Mouse (Mus musculus) frontal cortex, adult 2 months (tissue): Measurements from ENCODE around the gene Sync. TPM values are rescaled to one million over a fixed set of nuclear protein-coding genes. Genes with fewer than 3 reads are reported as not detected.

Experiments
- DNase-seq, 2 experiments: peaks; one replicate each; pipeline ENCODE4 v3.0.0; 2022; ENCODE audit warnings: low spot score in 1 of 2; ENCODE audit errors: extremely low spot score in 1 of 2
- polyA plus RNA-seq: library from polyadenylated mRNA; depleted of rRNA; stranded (reverse); fragments of >200 nt; gene quantifications from 2 replicates; pipeline ENCODE4 v1.2.3, GENCODE M21; 2012

The Sync gene
- polyA plus RNA-seq, 1 experiment, result 1.3 TPM

DNA sequence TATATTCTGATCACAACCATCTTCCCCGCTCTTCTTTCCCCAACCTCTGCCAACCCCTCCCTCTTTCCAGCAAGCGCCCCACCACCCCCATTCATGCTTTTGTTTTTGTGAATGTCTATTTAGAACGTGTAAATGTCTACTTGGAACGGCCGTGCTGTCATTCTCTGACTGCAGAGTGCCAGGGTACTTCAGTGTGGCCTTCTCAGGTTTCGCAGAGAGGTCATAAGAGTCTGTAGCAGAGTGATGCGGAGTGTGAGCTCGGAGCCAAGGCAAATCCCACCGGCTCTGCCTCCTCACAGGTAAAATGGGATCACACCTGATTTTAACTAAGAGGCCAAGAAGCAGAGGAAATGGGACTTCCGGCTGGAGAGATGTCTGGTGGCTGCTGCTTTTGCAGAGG, 11.7 kb downstream of the Sync start:
- DNase-seq, result no peak

DNA sequence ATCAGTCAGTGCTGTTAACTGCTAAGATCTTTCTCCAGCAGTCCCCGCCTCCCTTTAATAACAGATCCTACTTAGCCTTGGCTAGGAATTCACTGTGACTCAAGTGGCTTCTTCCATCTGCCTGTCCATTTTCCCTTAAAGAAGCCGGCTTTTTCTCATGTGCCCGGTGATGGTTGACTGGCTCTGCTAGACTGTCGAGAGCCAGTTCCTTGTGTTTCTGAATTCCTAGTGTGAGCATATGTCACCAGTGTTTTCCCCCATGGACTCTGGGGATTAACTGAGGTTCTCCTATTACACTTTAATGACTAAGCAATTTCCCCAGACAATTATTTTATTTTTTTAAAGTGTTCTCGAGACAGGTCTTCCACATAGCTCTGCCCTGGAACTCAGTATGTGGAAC, 16.0 kb downstream of the Sync start:
- DNase-seq, result no peak

DNA sequence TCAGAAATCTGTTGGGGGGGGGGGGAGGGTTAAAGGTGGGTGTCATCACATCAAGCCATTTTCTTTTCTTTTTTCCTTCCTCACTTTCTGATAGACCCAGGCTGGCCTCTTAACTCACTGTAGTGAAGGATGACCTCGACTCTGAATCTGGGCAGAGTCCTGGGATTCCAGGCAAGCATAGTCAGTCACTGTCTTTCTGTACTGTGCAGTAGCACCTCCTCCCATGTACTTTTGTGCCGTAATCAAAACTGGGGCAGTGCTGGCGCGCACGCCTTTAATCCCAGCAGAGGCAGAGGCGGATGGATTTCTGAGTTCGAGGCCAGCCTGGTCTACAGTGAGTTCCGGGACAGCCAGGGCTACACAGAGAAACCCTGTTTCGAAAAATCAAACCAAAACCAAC, 16.4 kb downstream of the Sync start:
- no peak for DNase-seq

DNA sequence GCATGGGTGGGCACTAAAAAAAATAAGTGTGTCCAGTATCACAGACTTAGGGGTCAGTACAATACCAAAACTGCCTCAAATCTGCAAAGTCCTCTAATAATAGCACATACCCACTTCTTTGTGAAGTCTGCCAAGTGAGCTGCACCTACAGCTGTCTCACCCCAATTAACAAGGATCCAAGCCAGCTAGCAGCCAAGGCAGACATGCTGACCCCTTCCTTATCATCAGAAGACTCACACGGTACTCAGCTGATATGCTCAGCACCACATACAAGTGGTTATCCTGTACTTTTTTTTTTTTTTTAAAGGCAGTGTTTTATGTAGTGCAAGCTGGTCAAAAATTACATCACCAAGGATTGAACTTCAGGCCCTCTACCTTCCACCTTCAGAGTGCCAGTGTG, 16.9 kb downstream of the Sync start:
- no peak for DNase-seq

DNA sequence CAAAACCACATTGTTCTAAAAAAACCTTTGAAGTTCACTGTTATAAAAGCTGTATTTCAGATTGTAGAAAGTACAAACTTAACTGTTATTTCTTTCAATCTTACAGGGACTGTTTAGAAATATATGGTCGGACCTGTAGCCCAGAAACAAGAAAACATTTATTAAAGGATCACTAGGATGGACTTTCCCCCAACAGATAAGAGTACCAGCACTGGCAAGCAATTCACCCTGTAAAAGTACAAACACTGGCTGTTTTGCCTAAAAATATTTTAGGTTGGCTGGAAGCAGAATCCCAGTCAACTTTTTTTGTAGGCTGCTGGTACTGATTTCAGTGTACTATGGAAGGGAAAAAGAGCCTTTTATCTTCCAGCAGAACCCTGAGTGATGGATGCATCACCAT, 20.5 kb downstream of the Sync start:
- no peak for DNase-seq

DNA sequence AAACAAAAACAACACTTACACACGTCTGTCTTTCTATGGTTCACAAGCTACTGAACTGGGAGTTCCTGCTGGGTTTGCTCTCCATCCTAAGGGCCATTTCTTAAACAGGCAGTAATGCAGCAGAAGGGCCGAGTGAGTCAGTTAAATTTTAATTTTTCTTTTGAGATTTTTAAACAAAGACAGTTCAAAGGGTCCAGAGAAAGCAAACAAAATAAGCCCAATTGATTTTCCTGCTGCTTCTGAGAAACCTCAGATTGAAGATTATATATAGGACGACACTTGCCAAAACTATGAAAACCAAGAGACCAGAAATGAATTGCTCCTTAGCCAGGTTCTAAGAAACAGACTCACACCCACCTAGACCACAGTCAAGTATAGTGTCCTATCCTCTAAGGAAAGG, 26.5 kb downstream of the Sync start:
- no peak for DNase-seq

DNA sequence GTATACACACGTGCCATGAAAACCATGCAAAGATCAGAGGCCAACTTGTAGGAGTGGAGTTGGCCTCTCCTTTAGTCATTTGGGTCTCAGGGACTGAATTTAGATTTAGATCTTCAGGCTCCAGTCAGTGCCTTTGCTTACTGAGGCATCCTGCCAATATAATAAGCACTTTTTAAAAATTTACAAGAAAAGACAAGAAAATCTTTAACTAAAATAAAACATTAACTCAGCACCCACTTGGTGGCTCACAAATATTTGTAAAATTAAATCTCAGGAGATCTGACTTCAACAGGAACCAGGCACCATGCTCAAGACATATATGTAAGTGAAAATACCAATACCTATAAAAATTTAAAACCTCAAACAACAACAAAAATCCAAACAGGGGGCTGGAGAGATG, 33.5 kb downstream of the Sync start:
- no peak for DNase-seq

DNA sequence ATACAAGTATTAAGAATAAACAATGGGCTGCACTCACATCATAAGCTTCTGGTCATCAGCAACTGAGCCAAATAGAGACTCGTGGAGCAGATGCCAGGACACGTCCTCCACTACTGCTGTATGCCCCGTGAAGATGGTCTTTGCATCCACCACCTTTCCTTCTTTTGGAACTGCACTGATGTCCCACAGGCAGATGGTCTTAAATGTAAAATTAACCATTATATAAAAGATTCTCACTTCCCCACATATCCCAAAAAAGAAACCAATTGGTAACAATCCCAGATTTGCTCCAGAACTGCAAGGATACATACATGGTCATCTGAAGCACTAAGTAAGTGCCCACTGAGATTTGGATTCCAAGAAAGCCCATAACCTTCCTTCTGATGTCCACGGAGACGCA, 34.6 kb downstream of the Sync start:
- peak; percentile 15 to 22 for DNase-seq

DNA sequence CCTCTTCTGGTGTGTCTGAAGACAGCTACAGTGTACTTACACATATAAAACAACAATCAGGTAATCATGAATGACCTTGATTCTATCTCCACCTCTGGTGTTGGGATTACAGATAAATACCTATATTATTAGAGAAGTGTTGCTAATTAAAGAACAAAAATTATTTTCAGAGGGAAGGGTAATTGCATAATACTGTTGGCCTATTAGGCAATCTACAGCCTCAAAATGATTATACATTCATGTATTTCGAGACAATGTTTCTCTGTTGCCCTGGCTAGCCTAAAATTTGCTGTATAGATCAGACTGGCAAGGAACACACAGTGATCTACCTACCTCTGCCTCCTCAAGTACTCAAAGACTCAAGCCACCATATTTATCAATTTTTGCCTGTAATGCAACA, 36.1 kb downstream of the Sync start:
- no peak for DNase-seq

DNA sequence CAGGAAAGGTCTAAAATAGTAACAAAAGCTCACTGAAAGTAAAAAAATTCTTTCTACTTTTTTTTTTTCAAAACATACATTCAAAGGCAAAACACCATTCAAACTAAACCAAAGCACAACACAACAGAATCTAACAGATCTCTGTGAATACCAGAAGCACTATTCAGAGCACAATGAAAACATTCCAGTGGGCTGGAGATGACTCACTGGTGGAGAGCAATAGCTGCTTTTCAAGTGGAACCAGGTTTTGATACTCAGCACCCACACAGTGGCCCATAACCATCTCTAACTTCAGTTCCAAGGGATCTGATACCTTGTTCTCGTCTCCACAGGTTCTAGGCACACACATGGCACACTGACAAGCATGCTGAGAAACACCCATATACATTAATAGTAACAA, 37.3 kb downstream of the Sync start:
- peak in 1 of 2 experiments; percentile 59 for DNase-seq

DNA sequence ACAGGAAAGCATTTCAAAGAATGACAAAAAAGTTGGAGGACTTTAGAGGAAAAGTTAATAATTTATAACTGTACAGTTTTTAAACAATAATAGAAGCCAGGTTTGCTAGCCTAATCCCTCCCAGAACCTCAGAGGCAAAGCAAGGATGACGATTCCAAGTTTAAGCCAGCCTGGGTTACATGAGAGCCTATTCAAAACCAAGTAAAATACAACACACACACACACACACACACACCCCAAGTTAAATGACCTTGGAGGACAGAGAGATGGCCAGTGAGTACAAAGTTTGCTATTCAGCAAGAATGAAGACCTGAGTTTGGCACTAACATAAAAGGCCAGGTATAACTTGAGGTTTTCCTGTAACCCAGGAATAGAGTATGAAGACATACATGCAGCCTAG, 38.8 kb downstream of the Sync start:
- no peak for DNase-seq

DNA sequence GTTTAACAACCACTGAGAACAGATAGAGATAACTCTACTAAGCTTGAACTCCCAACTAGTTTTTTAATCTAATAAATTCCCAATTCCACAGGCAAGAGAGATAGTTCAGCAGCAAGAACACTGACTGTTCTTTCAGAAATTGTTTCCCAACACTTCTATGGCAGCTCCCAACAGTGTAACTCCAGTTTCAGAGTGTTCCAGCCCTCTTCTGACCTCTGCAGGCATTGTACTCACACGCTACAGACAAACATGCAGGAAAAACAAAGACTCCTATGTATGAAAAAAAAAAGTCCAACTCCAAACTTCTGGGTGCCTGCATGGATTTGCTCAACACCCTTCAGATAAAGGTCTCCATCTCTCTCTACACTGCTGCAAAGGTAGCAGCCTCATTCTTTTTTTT, 45.4 kb downstream of the Sync start:
- DNase-seq, result no peak

DNA sequence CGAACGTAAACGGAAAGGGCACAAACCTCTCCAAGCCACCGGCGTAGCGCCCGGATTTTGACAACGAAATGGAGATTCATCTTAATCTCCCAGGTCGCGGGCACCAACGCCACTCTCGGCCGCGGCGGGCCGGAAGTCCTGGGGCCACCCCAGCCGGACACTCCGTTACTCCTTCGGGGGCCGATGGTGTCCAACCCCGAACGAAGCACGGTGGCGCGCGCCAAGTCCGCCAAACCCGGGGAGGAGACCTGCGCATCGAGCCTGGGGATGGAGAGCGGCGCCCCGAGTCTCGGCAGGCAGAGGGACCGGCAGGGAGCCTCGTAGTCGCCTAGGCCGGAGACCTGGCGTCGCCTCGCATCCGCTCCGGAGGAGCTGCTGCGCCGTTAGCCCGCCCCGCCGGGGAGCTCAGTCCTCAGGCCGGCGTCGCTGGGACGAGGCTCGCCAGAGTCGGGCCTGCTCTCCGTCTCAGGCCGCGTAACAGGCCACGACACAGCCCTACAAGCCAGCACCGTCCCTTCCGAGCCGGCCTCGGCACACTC, 47.3 kb downstream of the Sync start:
- no peak for DNase-seq

DNA sequence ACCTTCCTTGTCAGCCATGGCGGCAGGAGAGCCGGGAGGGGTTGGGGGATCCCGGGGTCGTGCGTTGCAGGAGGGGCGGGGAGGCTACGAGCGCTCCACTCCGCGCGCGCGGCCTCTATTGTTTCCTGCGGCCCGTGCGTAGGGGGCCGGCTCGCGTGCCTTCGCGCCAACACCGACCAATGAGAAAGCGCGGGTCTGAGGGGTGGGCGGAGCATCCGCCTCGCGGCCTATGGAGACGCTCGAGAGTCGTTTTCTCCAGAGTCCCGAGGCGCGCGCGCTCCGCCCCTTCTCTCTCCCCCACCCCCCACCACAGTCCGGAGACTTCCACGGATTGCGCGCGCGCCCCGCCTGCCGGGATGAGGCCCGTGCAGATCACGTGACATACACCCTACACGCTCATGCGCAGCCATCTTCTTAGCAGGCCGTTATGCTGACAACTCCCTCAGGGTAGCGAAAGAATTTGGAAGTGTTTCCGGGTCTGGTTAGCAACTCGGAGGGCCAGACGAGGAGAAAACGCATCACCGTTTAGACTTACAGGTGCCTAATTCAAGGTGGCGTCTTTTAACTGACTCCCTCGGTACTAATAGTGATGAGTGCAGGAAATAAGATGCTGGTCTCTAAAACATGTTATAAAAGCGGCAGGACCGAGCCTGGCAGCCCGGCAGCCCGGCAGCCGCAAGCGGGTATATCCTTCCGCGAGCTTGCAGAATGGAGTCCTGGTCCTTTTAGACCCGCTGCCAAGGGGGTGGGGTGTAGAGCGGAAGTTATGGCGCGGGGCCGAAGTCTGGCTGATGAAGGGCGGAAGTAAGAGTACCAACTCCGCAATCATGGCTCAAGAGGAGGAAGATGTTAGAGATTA, 48.0 kb downstream of the Sync start, which contains the start of the genes Rbbp4 and Zbtb8os:
Gene Rbbp4 (minus strand): TSS at position 155 of the 859 bp plus-strand sequence.
Gene Zbtb8os (plus strand): TSS at position 480 of the 859 bp plus-strand sequence.
- DNase-seq, result peak; percentile 97

DNA sequence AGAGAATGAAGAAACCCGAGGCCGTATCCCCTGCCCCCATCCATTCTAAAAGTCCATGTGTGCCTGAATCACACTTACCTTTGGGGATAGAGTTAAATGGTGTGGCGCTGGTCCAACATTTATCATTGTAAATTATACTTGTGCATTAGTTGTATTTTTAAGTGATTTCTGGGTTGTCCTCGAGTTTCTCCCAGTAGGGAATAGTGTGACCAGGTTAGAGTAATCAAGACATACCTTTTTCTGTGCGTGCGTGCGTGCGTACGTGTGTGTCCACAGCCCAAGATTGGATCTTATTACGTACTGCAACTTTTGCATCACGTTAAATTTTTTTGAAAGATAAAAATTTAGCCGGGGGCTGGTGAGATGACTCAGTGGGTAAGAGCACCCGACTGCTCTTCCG, 48.9 kb downstream of the Sync start:
- DNase-seq, result no peak

DNA sequence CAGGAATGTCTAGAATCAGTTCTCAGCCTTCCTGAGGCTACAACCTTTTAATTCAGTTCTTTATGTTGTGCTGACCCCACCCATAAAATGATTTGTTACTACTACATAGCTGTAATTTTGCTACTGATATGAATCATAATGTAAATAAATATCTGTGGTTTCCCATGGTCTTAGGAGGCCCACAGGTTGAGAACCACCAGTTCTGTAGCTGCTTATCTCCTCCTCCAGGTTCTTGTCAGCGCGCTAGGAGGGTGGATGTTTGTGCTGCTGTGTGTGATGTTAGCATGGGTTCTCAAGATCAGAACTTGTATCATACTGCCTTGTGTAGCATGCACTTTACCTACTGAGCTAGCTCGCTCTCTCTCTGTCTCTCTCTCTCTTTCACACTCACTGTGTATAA, 52.3 kb downstream of the Sync start:
- DNase-seq, result no peak

DNA sequence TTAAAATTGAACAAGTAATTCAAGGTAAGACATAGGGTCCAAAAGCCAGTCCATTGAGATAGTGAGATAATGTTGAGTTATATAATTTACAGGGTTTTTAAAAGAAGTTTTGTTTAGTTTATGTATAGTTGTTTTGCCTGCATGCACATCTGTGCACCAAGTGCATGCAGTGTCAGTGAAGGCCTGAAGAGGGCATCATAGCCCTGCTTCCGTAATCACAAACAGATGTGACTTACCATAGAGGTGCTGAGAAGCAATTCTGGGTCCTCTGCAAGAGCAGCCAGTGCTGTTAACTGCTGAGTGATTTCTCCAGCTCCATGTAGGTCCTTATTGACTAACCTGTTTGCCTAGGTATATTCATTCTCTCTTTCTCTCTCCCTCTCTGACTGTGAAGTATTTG, 54.5 kb downstream of the Sync start:
- DNase-seq, result no peak

DNA sequence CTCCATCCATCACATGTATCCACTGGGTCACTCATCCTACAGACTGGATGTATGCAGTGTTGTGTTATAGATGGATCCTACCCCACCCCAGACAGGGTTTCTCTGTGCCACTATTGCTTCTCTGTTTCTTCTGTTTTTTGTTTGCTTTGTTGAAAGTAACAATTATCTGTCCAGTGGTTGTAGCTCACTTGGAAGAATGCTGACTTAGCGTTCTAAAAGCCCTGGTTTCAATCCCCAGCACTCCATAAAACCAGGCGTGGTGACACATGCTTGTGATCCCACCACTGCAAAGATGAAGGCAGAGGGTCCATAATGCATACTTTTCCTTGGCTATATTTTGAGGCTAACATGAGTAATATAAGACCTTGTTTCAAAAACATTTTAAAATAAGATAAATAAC, 55.3 kb downstream of the Sync start:
- no peak for DNase-seq

DNA sequence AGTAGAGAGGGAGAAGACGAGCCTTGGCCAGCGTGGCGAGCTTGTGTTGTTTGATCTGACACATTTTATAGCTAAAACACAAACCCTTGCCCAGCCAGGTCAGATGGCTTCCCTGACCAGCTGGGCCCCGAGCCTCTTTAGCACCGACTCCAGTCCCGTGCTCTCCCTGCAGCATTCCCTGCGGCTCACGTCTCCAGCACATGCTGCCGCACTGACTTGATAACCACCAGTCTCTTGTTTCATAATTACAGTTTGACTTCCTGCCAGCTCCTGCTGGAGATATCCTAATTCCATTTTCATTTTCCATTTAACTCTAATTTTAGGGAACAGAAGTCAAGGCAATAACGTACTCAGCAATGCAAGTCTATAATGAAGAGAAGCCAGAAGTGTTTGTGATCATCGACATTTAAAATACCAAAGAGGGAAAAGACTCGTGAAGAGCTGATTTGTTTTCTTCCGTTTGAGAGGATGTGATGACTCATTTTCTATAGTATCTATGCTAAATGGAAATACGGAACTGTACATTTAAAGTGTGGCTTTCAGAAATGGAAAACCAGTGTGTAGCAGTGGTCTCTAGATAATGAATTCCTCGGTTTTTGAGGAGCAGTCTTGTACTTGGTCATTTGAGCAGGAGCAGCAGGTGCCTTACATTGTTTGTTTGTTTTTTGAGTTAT, 59.2 kb downstream of the Sync start:
- peak; percentile 21 to 73 for DNase-seq

DNA sequence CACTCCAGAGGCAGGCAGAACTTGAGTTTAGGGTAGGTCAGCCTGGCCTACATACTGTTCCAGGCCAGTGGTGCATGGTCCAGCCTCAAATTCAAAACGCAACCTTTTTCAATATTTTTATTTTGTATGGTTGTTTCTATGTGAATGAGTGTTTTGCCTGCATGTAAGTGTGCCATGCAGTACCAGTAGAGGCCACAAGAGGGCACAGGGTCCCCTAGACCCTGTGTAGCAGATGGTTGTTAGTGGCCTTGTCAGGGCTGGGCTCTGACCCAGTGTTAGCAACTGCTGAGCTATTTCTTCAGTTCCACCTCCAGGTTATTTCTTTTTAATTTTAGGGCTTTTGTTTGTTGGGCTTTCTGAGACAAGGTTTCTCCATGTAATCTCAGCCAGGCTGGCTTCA, 63.2 kb downstream of the Sync start:
- peak; percentile 27 to 79 for DNase-seq

DNA sequence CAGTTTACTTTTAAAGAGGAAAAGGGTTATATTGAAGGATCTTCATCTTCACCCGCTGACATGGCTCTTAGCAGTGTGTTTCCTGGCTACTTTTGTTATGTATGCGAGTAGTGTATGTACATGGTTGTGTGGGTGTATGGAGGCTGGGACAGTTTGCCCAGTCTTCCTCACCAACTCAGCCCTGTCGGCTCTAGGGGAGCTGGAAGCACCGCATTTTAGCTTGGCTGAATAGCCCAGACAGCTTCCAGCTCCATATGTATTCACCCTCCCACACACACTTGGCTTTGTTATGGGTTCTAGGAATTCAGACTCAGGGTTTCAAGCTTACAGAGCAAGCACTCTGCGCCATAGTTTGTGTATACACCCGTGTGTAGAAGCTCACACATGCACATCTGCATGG, 63.7 kb downstream of the Sync start:
- DNase-seq, result peak; percentile 51 to 74

DNA sequence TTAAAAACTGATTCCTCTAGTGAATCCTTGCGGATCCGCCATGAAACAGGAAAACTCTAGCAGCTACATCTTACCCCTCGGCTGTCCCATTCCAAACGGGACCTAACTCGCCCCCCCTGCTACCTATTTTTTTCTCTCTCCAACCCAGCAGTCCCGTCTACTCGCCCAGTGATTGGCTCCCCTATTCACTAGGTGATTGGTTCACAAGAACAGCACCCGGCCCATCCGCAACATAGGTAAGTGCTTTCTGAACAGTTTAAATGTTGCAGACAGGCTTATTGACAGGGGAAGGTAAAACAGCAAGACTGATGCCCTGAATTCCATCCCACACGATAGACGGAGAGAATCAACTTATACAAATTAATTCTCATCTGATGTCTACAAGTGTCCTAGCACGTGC, 65.8 kb downstream of the Sync start:
- no peak for DNase-seq
